28 mouse cellular contexts compared by ENCODE assay signal in the genomic region with DNA sequence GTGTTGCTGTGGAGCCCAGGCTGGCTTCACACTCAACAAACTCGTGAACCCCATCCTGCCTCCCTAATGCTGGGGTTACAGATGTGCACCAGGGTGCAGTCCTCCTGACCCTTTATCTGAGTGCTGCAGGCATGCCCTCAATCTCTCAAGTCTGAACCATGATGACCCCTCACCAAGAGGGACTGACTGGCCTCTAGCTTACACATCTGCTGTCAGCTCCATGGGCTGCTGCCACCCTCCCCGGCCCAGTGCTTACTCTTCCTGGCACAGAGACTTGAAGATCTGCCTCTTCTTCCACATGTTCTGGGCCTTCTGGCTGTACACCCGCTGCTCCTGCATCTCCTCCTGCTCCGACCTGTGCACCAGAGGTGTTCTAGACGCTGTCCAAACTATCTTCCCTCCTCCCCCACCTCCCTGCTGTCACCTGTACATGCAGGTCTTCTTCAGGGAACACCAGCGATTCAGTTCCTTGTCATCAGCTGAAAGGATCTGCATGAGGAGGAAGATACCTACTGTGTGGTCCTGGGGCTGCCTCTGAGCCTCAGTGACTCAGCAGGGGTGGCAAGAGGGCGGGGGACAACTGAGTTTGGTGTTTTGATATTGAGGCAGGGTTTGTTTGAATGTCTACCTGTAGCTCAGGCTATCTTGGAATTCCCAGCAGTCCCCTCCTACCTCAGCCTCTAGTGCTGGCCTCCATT. TPM values are rescaled to one million over a fixed set of nuclear protein-coding genes. Genes with fewer than 3 reads are reported as not detected.
DNase-seq lines count a peak whose midpoint lies in the region; ATAC-seq and TF ChIP-seq lines count a peak whose summit lies in the region.
"Had no signal": no experiment of that assay in that cellular context is flagged by ENCODE, and none has a peak within 500 bp of the region (broad histone marks: within the 10 kb centered on the region; RNA-seq: fewer than 3 reads in every experiment).

No protein-coding gene starts in this region.

- H3K9me3 ChIP-seq in heart, embryonic 13.5 days, result no peaks in the 10 kb centered on the region
- no peaks in the 10 kb centered on the region for H3K9me3 ChIP-seq in liver, embryonic 11.5 days (ENCODE audit: control insufficient read depth, low read length)
- no peaks in the 10 kb centered on the region for H3K9me3 ChIP-seq in liver, embryonic 16.5 days (replicated peaks; ENCODE audit: control insufficient read depth, low read length)
- H3K9me3 ChIP-seq: hindbrain, embryonic 15.5 days; neural tube, embryonic 15.5 days had no signal

- peaks cover 26% of the 10 kb centered on the region for H3K4me1 ChIP-seq in heart, embryonic 13.5 days
- peaks cover 2% of the 10 kb centered on the region; the same call in 1 of the 2 replicates for H3K4me1 ChIP-seq in heart, adult 2 months (ENCODE audit: control insufficient read depth, insufficient read depth, low read length)
- no peaks in the 10 kb centered on the region for H3K4me1 ChIP-seq in cortical plate, adult 2 months (ENCODE audit: control insufficient read depth, insufficient read depth, low read length)
- H3K4me1 ChIP-seq in liver, embryonic 11.5 days (replicated peaks; ENCODE audit: control insufficient read depth, insufficient read depth, low read length), result peaks cover 13% of the 10 kb centered on the region
- peaks cover 23% of the 10 kb centered on the region for H3K4me1 ChIP-seq in liver, embryonic 16.5 days (ENCODE audit: control insufficient read depth, low read depth, low read length)
- H3K4me1 ChIP-seq: hindbrain, embryonic 15.5 days; neural tube, embryonic 15.5 days had no signal

- H3K36me3 ChIP-seq in heart, embryonic 13.5 days, result peaks cover 100% of the 10 kb centered on the region
- no peaks in the 10 kb centered on the region; the same call in 1 of the 2 replicates for H3K36me3 ChIP-seq in heart, adult 2 months (ENCODE audit: control insufficient read depth, insufficient read depth, low read length)
- H3K36me3 ChIP-seq in liver, embryonic 11.5 days (ENCODE audit: control insufficient read depth, insufficient read depth, low read length), result peaks cover 86% of the 10 kb centered on the region
- H3K36me3 ChIP-seq in liver, embryonic 16.5 days (ENCODE audit: control insufficient read depth, insufficient read depth), result peaks cover 86% of the 10 kb centered on the region

- no peak for TF ChIP-seq CTCF in heart, adult 2 months (IDR thresholded peaks at IDR 0.05)
- TF ChIP-seq CTCF in cortical plate, adult 2 months (IDR thresholded peaks at IDR 0.05; ENCODE audit: extremely low read depth, insufficient read depth, low read length), result no peak

- no peak for TF ChIP-seq EP300 in heart, adult 2 months (IDR thresholded peaks at IDR 0.05; ENCODE audit: insufficient read depth, low read depth, low read length)

- H3K4me3 ChIP-seq in heart, embryonic 13.5 days, result no peak overlapping the region
- H3K4me3 ChIP-seq in heart, adult 2 months, result no peak overlapping the region
- no peak overlapping the region for H3K4me3 ChIP-seq in cortical plate, adult 2 months (ENCODE audit: insufficient read depth, low read length)
- H3K4me3 ChIP-seq in liver, embryonic 11.5 days (ENCODE audit: low read depth, low read length), result no peak overlapping the region
- no peak overlapping the region for H3K4me3 ChIP-seq in liver, embryonic 16.5 days (ENCODE audit: low read depth, low read length)
- H3K4me3 ChIP-seq: gastrocnemius, adult 2 months; hindbrain, embryonic 15.5 days; neural tube, embryonic 15.5 days had no signal

- no peaks in the 10 kb centered on the region for H3K27me3 ChIP-seq in heart, embryonic 13.5 days (replicated peaks)
- no peaks in the 10 kb centered on the region for H3K27me3 ChIP-seq in heart, adult 2 months (ENCODE audit: control insufficient read depth, insufficient read depth, low read length)
- no peaks in the 10 kb centered on the region for H3K27me3 ChIP-seq in liver, embryonic 11.5 days (replicated peaks; ENCODE audit: control insufficient read depth, insufficient read depth, low read length)
- H3K27me3 ChIP-seq in liver, embryonic 16.5 days (ENCODE audit: control insufficient read depth, insufficient read depth, low read depth, low read length), result no peaks in the 10 kb centered on the region
- H3K27me3 ChIP-seq: hindbrain, embryonic 15.5 days; neural tube, embryonic 15.5 days had no signal

- H3K4me2 ChIP-seq in heart, embryonic 13.5 days, result no peak overlapping the region
- H3K4me2 ChIP-seq in liver, embryonic 11.5 days, result no peak overlapping the region
- no peak overlapping the region for H3K4me2 ChIP-seq in liver, embryonic 16.5 days (ENCODE audit: low read depth, low read length)
- H3K4me2 ChIP-seq: hindbrain, embryonic 15.5 days; neural tube, embryonic 15.5 days had no signal

- no peak for TF ChIP-seq POLR2A in heart, adult 2 months (IDR thresholded peaks at IDR 0.05; ENCODE audit: insufficient read depth, low read depth, low read length)
- 0 out of 2 replicates have a peak, but pooled peaks have one; percentile 42 for TF ChIP-seq POLR2A in cortical plate, adult 2 months (IDR thresholded peaks at IDR 0.05; ENCODE audit: extremely low read depth, insufficient read depth, low read length)

- peak overlapping the region; percentile 50; the same call in 1 of the 2 replicates for H3K27ac ChIP-seq in heart, embryonic 13.5 days (replicated peaks)
- no peak overlapping the region for H3K27ac ChIP-seq in heart, adult 2 months
- H3K27ac ChIP-seq in cortical plate, adult 2 months (ENCODE audit: insufficient read depth, low read length), result no peak overlapping the region
- H3K27ac ChIP-seq in liver, embryonic 11.5 days (ENCODE audit: low read depth, low read length), result peak overlapping the region; percentile 3; the same call in 1 of the 2 replicates
- H3K27ac ChIP-seq in liver, embryonic 16.5 days (ENCODE audit: low read length), result no peak overlapping the region; the same call in 1 of the 2 replicates
- H3K27ac ChIP-seq: gastrocnemius, adult 2 months; hindbrain, embryonic 15.5 days; neural tube, embryonic 15.5 days had no signal

- WGBS in heart, embryonic 13.5 days, result 72% methylated on average over 7 of the region's 7 CpGs
- 75% methylated on average over 7 of the region's 7 CpGs for whole genome bisulfite sequencing in heart, adult 2 months
- WGBS in liver, embryonic 11.5 days, result 78% methylated on average over 7 of the region's 7 CpGs
- WGBS in liver, embryonic 16.5 days (ENCODE audit: insufficient replicate concordance), result 60% methylated on average over 7 of the region's 7 CpGs

- no peak overlapping the region for H3K9ac ChIP-seq in heart, embryonic 13.5 days
- no peak overlapping the region for H3K9ac ChIP-seq in heart, adult 2 months (ENCODE audit: low read depth, low read length)
- H3K9ac ChIP-seq in liver, embryonic 11.5 days (ENCODE audit: low read depth, low read length), result no peak overlapping the region
- peak overlapping the region; percentile 23; the same call in 1 of the 2 replicates for H3K9ac ChIP-seq in liver, embryonic 16.5 days (ENCODE audit: low read depth, low read length)
- H3K9ac ChIP-seq: hindbrain, embryonic 15.5 days; neural tube, embryonic 15.5 days had no signal

- ATAC-seq in heart, embryonic 13.5 days (ENCODE audit: extremely low read depth, insufficient number of reproducible peaks, low FRiP score, low TSS enrichment), result no peak
- ATAC-seq in liver, embryonic 11.5 days (replicated peaks; ENCODE audit: low FRiP score), result peak; percentile 33
- peak; percentile 40 for ATAC-seq in liver, embryonic 16.5 days (ENCODE audit: low read depth)
- ATAC-seq: activated CD4-positive, CD25-positive, alpha-beta regulatory T cell, adult 4 months; forebrain, embryonic 16.5 days; inflammation-experienced regulatory T-cells, adult 6 months had no signal

- intact Hi-C loops in heart, adult 2 months (cut with DNase I), result no loop called here
- intact Hi-C loops in left cerebral cortex, postnatal 25 days (cut with DNase I), result no loop called here

- no peaks in the 10 kb centered on the region; the same call in 1 of the 2 replicates for H3K79me2 ChIP-seq in heart, adult 2 months (replicated peaks; ENCODE audit: control insufficient read depth, insufficient read depth, low read length)

- DNase-seq in heart, adult 2 months, result no peak
- no peak for DNase-seq in liver, embryonic 11.5 days (ENCODE audit: low spot score)
- DNase-seq in embryo, embryonic 11 days, result no peak
- no peak for DNase-seq in left cerebral cortex, postnatal 25 days (ENCODE audit: low spot score in 2 of 2)
- DNase-seq in kidney, postnatal 4 days, result no peak
- DNase-seq: adrenal gland, adult 2 months; adrenal gland, postnatal 36 days; cerebellum, adult 18-20 months; cerebellum, postnatal 10 days; gastrocnemius, adult 2 months; gastrocnemius, postnatal 36 days; kidney, adult 2 months; kidney, postnatal 36 days; layer of hippocampus, postnatal 36 days; lung, postnatal 36 days; midbrain, embryonic 14.5 days; retina, postnatal 1 day; right cerebral cortex, postnatal 14 days had no signal

RNA-seq across cellular contexts. Expression of gene Atg4d, which starts 10.1 kb away (rescaled TPM):
- 41.6 and 51.4 TPM in 2 replicates for polyA plus RNA-seq in heart, embryonic 13.5 days (2015; fragmentation: Nextera tagmentation; extraction: Ambion mirVana)
- 100 to 1,000 TPM in 1 of 2 experiments, 10 to 100 TPM in 1; 88.7 to 100 TPM for total RNA-seq in heart, adult 2 months (2021)
- 60.8 and 72.6 TPM in 2 replicates for polyA plus RNA-seq in heart, adult 2 months (2012; rRNA removed)
- 40.3 and 42.7 TPM in 2 replicates for polyA plus RNA-seq in cortical plate, adult 2 months (2012; rRNA removed)
- 57.0 and 61.1 TPM in 2 replicates for polyA plus RNA-seq in liver, embryonic 11.5 days (2014; fragmentation: Nextera tagmentation; extraction: Ambion mirVana)
- polyA plus RNA-seq in liver, embryonic 16.5 days (2015; fragmentation: Nextera tagmentation; extraction: Ambion mirVana), result 90.4 and 95.3 TPM in 2 replicates
- total RNA-seq in left cerebral cortex, postnatal 25 days (2021), result 10 to 100 TPM; 40.7 to 49.2 TPM

RNA-seq across cellular contexts. Expression of gene Kri1, which starts 12.6 kb away (rescaled TPM):
- polyA plus RNA-seq in heart, embryonic 13.5 days (2015; fragmentation: Nextera tagmentation; extraction: Ambion mirVana), result 12.7 and 13.2 TPM in 2 replicates
- total RNA-seq in heart, adult 2 months (2021), result 10 to 100 TPM; 16.3 to 16.8 TPM
- 10.5 and 12.8 TPM in 2 replicates for polyA plus RNA-seq in heart, adult 2 months (2012; rRNA removed)
- 42.6 and 47.2 TPM in 2 replicates for polyA plus RNA-seq in cortical plate, adult 2 months (2012; rRNA removed)
- 19.3 and 24.2 TPM in 2 replicates for polyA plus RNA-seq in liver, embryonic 11.5 days (2014; fragmentation: Nextera tagmentation; extraction: Ambion mirVana)
- polyA plus RNA-seq in liver, embryonic 16.5 days (2015; fragmentation: Nextera tagmentation; extraction: Ambion mirVana), result 5.5 and 8.1 TPM in 2 replicates
- 10 to 100 TPM; 34.6 to 35.7 TPM for total RNA-seq in left cerebral cortex, postnatal 25 days (2021)

RNA-seq across cellular contexts. Expression of gene Cdkn2d, which starts 16.0 kb away (rescaled TPM):
- polyA plus RNA-seq in heart, embryonic 13.5 days (2015; fragmentation: Nextera tagmentation; extraction: Ambion mirVana), result 80.4 and 101 TPM in 2 replicates
- 10 to 100 TPM; 11.3 to 15.0 TPM for total RNA-seq in heart, adult 2 months (2021)
- 25.0 and 32.9 TPM in 2 replicates for polyA plus RNA-seq in heart, adult 2 months (2012; rRNA removed)
- polyA plus RNA-seq in cortical plate, adult 2 months (2012; rRNA removed), result 74.1 and 76.9 TPM in 2 replicates
- polyA plus RNA-seq in liver, embryonic 11.5 days (2014; fragmentation: Nextera tagmentation; extraction: Ambion mirVana), result 48.0 and 48.2 TPM in 2 replicates
- 120 and 128 TPM in 2 replicates for polyA plus RNA-seq in liver, embryonic 16.5 days (2015; fragmentation: Nextera tagmentation; extraction: Ambion mirVana)
- total RNA-seq in left cerebral cortex, postnatal 25 days (2021), result 10 to 100 TPM; 54.4 to 58.4 TPM

RNA-seq across cellular contexts. Expression of gene S1pr5, which starts 26.9 kb away (rescaled TPM):
- 0.07 and 0.11 TPM in 2 replicates for polyA plus RNA-seq in heart, embryonic 13.5 days (2015; fragmentation: Nextera tagmentation; extraction: Ambion mirVana)
- 1 to 10 TPM; 1.2 to 1.3 TPM for total RNA-seq in heart, adult 2 months (2021)
- polyA plus RNA-seq in heart, adult 2 months (2012; rRNA removed), result 0.73 and 1.5 TPM in 2 replicates
- polyA plus RNA-seq in cortical plate, adult 2 months (2012; rRNA removed), result 20.8 and 24.3 TPM in 2 replicates
- not detected in 2 replicates for polyA plus RNA-seq in liver, embryonic 11.5 days (2014; fragmentation: Nextera tagmentation; extraction: Ambion mirVana)
- 0.13 and 0.14 TPM in 2 replicates for polyA plus RNA-seq in liver, embryonic 16.5 days (2015; fragmentation: Nextera tagmentation; extraction: Ambion mirVana)
- 1 to 10 TPM; 7.8 to 8.3 TPM for total RNA-seq in left cerebral cortex, postnatal 25 days (2021)
- polyA plus RNA-seq: testis, adult 2 months; thymus, postnatal 0 days had no signal

RNA-seq across cellular contexts. Expression of gene Keap1, which starts 36.0 kb away (rescaled TPM):
- 51.1 and 52.7 TPM in 2 replicates for polyA plus RNA-seq in heart, embryonic 13.5 days (2015; fragmentation: Nextera tagmentation; extraction: Ambion mirVana)
- total RNA-seq in heart, adult 2 months (2021), result 10 to 100 TPM; 37.6 to 47.2 TPM
- polyA plus RNA-seq in heart, adult 2 months (2012; rRNA removed), result 40.4 and 46.0 TPM in 2 replicates
- polyA plus RNA-seq in cortical plate, adult 2 months (2012; rRNA removed), result 62.3 and 65.9 TPM in 2 replicates
- polyA plus RNA-seq in liver, embryonic 11.5 days (2014; fragmentation: Nextera tagmentation; extraction: Ambion mirVana), result 43.8 and 45.1 TPM in 2 replicates
- polyA plus RNA-seq in liver, embryonic 16.5 days (2015; fragmentation: Nextera tagmentation; extraction: Ambion mirVana), result 26.2 and 27.7 TPM in 2 replicates
- total RNA-seq in left cerebral cortex, postnatal 25 days (2021), result 10 to 100 TPM; 49.2 to 51.0 TPM

Comparison
In these comparisons a context has a peak if more than half of its experiments do, and no peak if none do; other contexts are left out.
1. H3K27ac ChIP-seq: peak in heart, embryonic 13.5 days (single experiment) and liver, embryonic 11.5 days (single experiment); none in heart, adult 2 months (single experiment), cortical plate, adult 2 months (single experiment) and liver, embryonic 16.5 days (single experiment).